Mouse (Mus musculus) intestine, embryonic 16.5 days (tissue): ENCODE measurements around the gene Dapk2. TPM values are rescaled to one million over a fixed set of nuclear protein-coding genes. Genes with fewer than 3 reads are reported as not detected.
A peak's percentile ranks its signal among the peaks of the same experiment; 100 is the strongest.

Source experiments
- ATAC-seq: fragments of 200-750 bp; cut with Nextera tagmentation; 2 replicates; pipeline ENCODE4 v1.8.0; 2017; ENCODE audit warnings: moderate TSS enrichment, moderate library complexity
- H3K27ac ChIP-seq: fragments of 300-500 bp; sonication (generic); 2 replicates; pipeline ENCODE4 v1.5.1; 2014; ENCODE audit warnings: mild to moderate bottlenecking, low read length
- H3K27me3 ChIP-seq: fragments of 300-500 bp; sonication (generic); replicated peaks from 2 replicates; pipeline ENCODE4 v1.6.1; 2014; ENCODE audit warnings: low read length, control low read depth, mixed read lengths; ENCODE audit not compliant: control insufficient read depth, insufficient read depth
- H3K36me3 ChIP-seq: fragments of 300-500 bp; sonication (generic); 2 replicates; pipeline ENCODE4 v1.6.1; 2014; ENCODE audit warnings: low read length, control low read depth; ENCODE audit not compliant: control insufficient read depth, insufficient read depth
- H3K4me1 ChIP-seq: fragments of 300-500 bp; sonication (generic); 2 replicates; pipeline ENCODE4 v1.6.1; 2014; ENCODE audit warnings: low read length, control low read depth, mixed read lengths; ENCODE audit not compliant: control insufficient read depth, insufficient read depth
- H3K4me2 ChIP-seq: fragments of 300-500 bp; sonication (generic); 2 replicates; pipeline ENCODE4 v1.6.1; 2014; ENCODE audit warnings: low read depth, low read length, control low read depth
- H3K4me3 ChIP-seq: fragments of 300-500 bp; sonication (generic); 2 replicates; pipeline ENCODE4 v1.5.1; 2014; ENCODE audit warnings: mild to moderate bottlenecking, low read length
- H3K9ac ChIP-seq: fragments of 300-500 bp; sonication (generic); 2 replicates; pipeline ENCODE4 v1.6.1; 2014; ENCODE audit warnings: low read depth, low read length
- H3K9me3 ChIP-seq: fragments of 300-500 bp; sonication (generic); 2 replicates; pipeline ENCODE4 v1.6.1; 2016; ENCODE audit warnings: low read length, control low read depth; ENCODE audit not compliant: control insufficient read depth
- WGBS: fragments of 180-500 bp; shearing (Covaris S2); extraction: QIAGEN DNeasy Blood & Tissue Kit; methylation state at CpG from one replicate; pipeline ENCODE4 v1.1.7; 2014; 5-methylcytosine and 5-hydroxymethylcytosine counted together
- polyA plus RNA-seq: library from polyadenylated mRNA; unstranded; fragments of >200 nt; fragmentation: Nextera tagmentation; extraction: Ambion mirVana; gene quantifications from 2 replicates; pipeline ENCODE4 v1.2.1, GENCODE M21; 2015

Gene Dapk2
- polyA plus RNA-seq, 1 experiment from 2014 or later: 8.0 TPM

DNA sequence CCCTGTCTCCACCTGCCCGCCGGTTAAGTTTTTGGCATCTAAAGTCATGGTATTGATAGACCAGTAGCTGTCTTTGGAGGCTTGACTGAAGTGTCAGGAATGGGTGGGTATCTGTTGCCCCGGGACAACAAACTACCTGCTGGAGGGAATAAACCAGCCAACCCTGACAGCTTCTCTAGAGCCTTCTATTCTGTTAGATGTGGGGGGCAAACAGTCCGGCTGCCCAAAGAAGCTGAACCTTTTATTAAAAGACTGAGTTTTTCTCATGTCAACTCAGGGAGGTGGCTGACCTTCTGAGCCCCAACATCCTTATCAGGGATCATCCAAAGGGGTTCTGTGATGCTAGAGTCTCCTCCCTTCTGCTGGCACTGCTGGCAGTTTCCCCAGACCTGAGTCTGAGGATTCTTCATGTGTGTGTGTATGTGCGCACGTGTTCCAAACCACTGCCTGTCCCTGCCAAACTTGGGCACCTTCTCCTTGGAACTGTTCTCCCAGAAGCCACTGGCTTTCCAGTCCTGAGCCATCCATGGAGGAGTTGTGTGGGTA is 935 bp downstream of the Dapk2 start:
- Histone ChIP-seq H3K4me2 (no peak overlapping the region), H3K36me3 (no peaks in the 10 kb centered on the region), H3K27ac (no peak overlapping the region), H3K9me3 (no peaks in the 10 kb centered on the region), H3K27me3 (0 out of 2 replicates have a peak, but pooled peaks cover 2% of the 10 kb centered on the region), H3K4me3 (peak overlapping the region; percentile 57), H3K9ac (peak overlapping the region; percentile 74; the same call in 1 of the 2 replicates), H3K4me1 (0 out of 2 replicates have a peak, but pooled peaks cover 1% of the 10 kb centered on the region)
- 87% methylated on average over 6 of the region's 6 CpGs for WGBS
- ATAC-seq: no peak

- Histone ChIP-seq H3K4me3 (no peak overlapping the region), H3K4me2 (no peak overlapping the region), H3K27ac (no peak overlapping the region), H3K9me3 (no peaks in the 10 kb centered on the region), H3K27me3 (0 out of 2 replicates have a peak, but pooled peaks cover 2% of the 10 kb centered on the region), H3K4me1 (no peaks in the 10 kb centered on the region), H3K36me3 (no peaks in the 10 kb centered on the region), H3K9ac (no peak overlapping the region)
- 89% methylated on average over 2 of the region's 2 CpGs for WGBS
- ATAC-seq: no peak
These were observed 2.1 kb downstream of the Dapk2 start for GRCm38 (mm10) chr9:66160155-66160554.

DNA sequence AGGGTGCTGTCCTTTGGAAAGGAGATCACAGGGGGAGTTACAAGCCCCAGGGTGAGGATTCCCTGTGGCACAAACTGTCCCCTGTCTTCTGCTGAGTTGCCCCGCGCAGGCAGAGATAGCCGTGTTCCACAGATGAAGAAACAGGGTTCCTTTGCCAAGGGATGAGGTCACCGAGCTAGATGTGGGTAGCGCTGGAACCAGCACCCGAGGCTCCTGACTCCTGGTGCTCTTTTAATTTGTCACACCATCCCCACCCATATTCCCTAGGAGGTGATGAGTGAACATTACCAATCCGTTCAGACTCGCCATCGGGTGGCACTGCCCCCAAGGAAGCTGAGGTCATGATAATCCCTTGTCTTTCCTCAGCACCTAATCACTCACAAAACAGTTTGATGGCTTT is 5.0 kb downstream of the Dapk2 start:
- 87% methylated on average over 9 of the region's 9 CpGs for WGBS
- H3K27ac ChIP-seq: no peak overlapping the region
- H3K4me2 ChIP-seq: no peak overlapping the region
- H3K27me3 ChIP-seq: no peaks in the 10 kb centered on the region
- ATAC-seq: no peak
- no peaks in the 10 kb centered on the region for H3K4me1 ChIP-seq
- no peak overlapping the region for H3K9ac ChIP-seq
- H3K4me3 ChIP-seq: no peak overlapping the region
- H3K9me3 ChIP-seq: no peaks in the 10 kb centered on the region
- no peaks in the 10 kb centered on the region for H3K36me3 ChIP-seq

DNA sequence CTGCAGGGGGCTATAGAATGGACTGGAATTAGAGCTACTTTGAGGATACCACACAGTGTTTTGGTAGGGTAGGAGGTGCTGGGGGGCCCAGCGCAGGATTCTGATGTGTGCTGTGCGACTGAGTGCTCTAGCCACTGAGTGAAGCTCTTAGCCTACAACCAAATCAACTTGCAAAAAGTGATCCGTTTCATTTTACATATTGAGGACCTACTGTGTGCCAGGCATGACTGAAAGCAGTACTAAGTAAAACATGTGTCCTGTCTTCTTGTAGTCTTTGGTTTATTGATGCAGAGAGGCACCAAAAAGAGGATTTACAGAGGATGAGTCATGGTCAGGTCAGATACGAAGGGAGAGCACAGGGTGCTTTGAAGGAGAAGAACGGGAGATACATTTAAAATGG is 9.2 kb downstream of the Dapk2 start:
- Histone ChIP-seq H3K9me3 (no peaks in the 10 kb centered on the region), H3K9ac (no peak overlapping the region), H3K4me3 (no peak overlapping the region), H3K36me3 (no peaks in the 10 kb centered on the region), H3K27ac (no peak overlapping the region), H3K4me1 (no peaks in the 10 kb centered on the region; the same call in 1 of the 2 replicates), H3K27me3 (no peaks in the 10 kb centered on the region), H3K4me2 (no peak overlapping the region)
- WGBS: 73% methylated on average over 5 of the region's 5 CpGs
- ATAC-seq: no peak

DNA sequence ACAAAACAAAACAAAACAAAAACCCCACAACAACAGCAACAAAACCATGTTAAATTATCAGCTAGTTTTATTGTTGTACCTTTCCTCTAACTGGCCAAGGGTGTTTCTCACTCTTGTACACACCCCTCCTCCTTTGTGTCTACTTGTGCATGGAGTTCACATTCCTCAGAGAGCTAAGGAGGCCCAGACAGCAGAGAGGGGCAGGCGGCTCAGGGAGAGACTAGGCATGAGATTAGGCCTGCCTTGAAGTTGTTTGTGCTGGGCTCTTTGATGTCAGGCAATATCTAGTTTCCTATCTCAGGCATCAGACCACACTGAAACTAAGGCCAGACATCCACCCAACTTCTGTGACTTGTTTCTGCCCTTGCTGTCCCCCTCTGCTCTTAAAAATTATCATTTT is 10.2 kb downstream of the Dapk2 start:
- Histone ChIP-seq H3K4me1 (no peaks in the 10 kb centered on the region; the same call in 1 of the 2 replicates), H3K4me2 (no peak overlapping the region), H3K4me3 (no peak overlapping the region), H3K27me3 (no peaks in the 10 kb centered on the region), H3K27ac (no peak overlapping the region), H3K9ac (no peak overlapping the region), H3K9me3 (no peaks in the 10 kb centered on the region), H3K36me3 (no peaks in the 10 kb centered on the region)
- WGBS: 14% methylated on average over 1 of the region's 1 CpGs
- ATAC-seq: peak; percentile 83

- no peak overlapping the region for H3K4me2 ChIP-seq
- H3K9ac ChIP-seq: no peak overlapping the region
- H3K4me1 ChIP-seq: no peaks in the 10 kb centered on the region; the same call in 1 of the 2 replicates
- no peaks in the 10 kb centered on the region for H3K9me3 ChIP-seq
- H3K27ac ChIP-seq: no peak overlapping the region
- ATAC-seq: no peak
- H3K36me3 ChIP-seq: no peaks in the 10 kb centered on the region
- WGBS: 54% methylated on average over 5 of the region's 5 CpGs
- H3K4me3 ChIP-seq: no peak overlapping the region
- no peaks in the 10 kb centered on the region for H3K27me3 ChIP-seq
These were observed 12.5 kb downstream of the Dapk2 start for GRCm38 (mm10) chr9:66170506-66170905.

DNA sequence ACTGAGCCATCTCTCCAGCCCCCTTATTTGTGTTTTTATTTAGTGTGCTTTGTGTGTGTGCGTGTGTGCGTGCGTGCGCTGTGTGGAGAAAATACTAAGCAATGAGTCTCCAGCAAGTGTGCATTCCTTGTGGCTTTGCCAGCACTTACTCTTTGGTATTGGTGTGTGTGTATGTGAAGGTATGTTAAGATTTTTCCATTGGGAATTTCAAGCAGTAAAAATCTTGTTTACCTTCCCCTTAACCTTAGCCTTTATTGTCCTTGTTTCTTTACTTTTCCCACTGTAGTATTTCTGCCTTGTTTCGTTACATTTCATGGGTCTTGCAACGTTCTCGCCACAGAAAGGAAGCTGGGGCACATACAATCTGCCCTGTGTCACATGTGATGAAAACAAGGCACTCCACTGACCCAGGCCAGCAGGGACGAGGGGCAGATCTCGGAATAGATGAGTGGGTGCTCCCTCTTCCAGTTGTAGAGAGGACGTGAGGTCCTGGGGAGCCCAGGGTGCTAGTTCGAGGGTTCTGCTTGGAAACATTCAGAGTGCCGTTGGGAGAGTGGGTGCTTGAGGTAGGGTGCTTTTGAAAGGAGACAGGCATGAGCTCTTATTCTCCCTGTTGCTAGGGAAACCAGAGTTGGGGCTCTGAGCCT is 13.4 kb downstream of the Dapk2 start:
- Histone ChIP-seq H3K27ac (no peak overlapping the region), H3K9ac (no peak overlapping the region), H3K4me2 (no peak overlapping the region), H3K4me3 (no peak overlapping the region), H3K27me3 (no peaks in the 10 kb centered on the region), H3K36me3 (no peaks in the 10 kb centered on the region), H3K4me1 (no peaks in the 10 kb centered on the region; the same call in 1 of the 2 replicates), H3K9me3 (no peaks in the 10 kb centered on the region)
- no peak for ATAC-seq
- WGBS: 64% methylated on average over 12 of the region's 12 CpGs

DNA sequence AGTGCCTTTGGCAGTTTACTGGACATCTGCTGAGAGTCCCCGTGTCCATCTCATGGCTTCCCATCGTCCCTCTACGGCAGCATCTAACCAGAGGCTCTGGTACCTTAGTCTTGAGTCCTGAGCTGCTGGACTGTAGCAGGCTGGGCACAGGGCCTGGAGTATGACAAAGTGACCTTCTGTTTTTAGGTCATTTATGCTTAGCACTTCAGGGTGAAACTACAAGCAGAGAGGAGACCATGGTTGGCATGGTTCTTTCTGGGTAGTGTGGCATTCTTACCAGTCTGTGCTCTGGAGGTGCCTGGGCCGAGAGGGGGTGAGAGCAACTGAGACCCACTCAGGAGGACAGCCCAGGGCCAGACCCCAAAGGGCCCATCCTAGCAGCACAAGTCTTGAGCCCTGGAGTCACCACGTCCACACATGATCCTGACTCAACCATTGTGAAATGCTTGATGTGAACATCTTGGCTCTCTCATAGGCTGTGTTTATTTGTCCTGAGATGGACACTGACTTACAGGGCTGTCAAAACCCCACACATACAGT is 15.4 kb downstream of the Dapk2 start:
- no peak for ATAC-seq
- Histone ChIP-seq H3K9me3 (no peaks in the 10 kb centered on the region), H3K9ac (no peak overlapping the region), H3K36me3 (no peaks in the 10 kb centered on the region), H3K4me1 (no peaks in the 10 kb centered on the region; the same call in 1 of the 2 replicates), H3K4me3 (no peak overlapping the region), H3K27me3 (no peaks in the 10 kb centered on the region), H3K27ac (no peak overlapping the region), H3K4me2 (no peak overlapping the region)
- WGBS: 91% methylated on average over 5 of the region's 5 CpGs

GRCm38 (mm10) chr9:66174985-66175384 is 17.0 kb downstream of the Dapk2 start:
- Histone ChIP-seq H3K4me3 (no peak overlapping the region), H3K9ac (no peak overlapping the region), H3K4me1 (no peaks in the 10 kb centered on the region), H3K27ac (no peak overlapping the region), H3K27me3 (no peaks in the 10 kb centered on the region), H3K9me3 (no peaks in the 10 kb centered on the region), H3K4me2 (no peak overlapping the region), H3K36me3 (no peaks in the 10 kb centered on the region)
- WGBS: 95% methylated on average over 3 of the region's 3 CpGs
- no peak for ATAC-seq
